Mouse (Mus musculus): ENCODE measurements around the gene Robo1.

Robo1 gene

DNA sequence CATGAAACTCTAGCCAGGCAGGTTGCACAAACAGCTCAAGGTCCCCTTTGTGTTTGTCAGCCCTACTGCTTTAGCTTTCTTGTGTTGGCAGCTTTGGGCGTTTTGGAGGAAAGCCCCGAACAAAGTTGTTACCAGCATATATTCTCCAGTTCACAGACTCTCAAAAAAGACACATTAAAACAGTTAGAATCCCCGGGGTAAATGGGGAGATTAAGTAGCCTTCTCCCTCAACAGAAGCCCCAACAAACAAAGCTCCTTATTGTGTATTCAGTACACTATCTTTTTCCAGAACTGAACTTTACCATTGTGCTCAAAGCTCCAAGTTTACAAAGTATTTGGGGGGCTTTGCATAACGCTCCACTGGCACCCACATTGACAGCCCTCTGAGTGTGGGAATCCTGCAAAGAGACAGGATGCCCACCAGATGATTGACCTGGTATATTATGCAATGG, 302.6 kb downstream of the Robo1 start:
- DNase-seq, result no peak

DNA sequence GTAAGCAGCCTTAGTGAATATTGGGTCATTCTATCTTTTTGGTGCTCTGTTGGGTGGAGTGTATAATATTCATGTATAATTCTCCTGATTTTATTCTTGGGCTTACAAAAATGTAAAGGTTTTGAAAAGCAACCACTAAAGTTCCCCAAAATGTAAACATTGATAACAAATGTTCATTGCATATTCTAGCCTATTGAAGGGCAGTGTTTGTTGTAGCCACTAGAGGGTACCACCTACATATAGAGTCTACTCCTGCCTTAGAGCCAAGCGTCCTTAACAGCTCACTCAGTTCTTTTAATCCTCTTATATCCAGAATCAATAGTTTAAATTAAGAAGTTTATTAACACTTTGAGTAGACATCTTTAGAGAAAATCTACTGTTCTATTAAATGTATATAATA, 306.8 kb downstream of the Robo1 start:
- no peak for DNase-seq

- no peak for DNase-seq
These were observed 307.3 kb downstream of the Robo1 start for GRCm38 (mm10) chr16:72615360-72615759.

- no peak for DNase-seq
These were observed 314.3 kb downstream of the Robo1 start for GRCm38 (mm10) chr16:72622371-72622770.

DNA sequence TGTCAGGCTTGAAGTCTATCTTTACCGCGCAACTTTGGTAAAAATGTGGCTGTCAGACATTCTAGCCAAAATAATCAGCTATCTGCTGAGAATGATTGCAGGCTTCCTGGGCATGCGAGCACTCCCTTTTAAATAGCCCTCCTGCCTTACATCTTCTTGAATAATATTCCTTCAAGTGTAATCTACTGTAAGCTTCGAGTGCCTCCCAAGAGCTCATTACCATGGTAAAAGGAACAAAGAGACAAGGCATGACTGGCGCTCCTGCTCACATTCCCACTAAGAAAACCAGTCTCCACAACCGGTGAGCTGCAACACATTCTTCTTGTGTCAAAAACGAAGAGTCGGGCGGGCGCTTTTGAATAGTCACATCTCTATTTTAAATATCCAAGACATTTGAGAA, 314.8 kb downstream of the Robo1 start:
- DNase-seq, result no peak

- DNase-seq, result no peak
These were observed 325.7 kb downstream of the Robo1 start for GRCm38 (mm10) chr16:72633846-72634245.

DNA sequence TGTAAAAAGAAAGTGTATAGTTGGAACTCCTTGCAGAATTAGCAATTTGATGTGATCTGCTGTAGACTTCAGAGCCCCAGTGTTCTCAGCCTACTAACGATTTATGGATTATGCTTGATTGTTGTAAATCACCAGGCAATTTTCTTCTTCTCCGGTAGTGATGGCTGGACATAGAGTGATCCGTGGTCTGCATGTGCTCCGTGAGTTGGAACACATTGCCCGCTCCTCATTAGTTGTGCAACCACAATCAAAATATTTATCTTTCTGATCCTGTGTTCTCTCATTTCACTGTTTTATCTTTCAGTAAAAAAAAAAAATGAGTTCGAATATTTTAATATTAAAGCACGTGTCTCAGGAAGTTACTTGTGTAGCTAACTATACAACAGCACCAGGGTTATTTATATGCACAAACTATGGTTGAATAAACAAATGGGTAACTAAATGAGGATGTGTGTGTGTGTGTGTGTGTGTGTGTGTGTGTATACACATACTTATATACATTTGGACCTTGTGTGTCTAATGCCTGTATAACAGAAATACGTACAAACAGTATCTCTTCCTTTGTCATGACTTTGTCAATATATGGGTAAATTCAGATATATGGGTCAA, 331.3 kb downstream of the Robo1 start:
- DNase-seq, result no peak

DNA sequence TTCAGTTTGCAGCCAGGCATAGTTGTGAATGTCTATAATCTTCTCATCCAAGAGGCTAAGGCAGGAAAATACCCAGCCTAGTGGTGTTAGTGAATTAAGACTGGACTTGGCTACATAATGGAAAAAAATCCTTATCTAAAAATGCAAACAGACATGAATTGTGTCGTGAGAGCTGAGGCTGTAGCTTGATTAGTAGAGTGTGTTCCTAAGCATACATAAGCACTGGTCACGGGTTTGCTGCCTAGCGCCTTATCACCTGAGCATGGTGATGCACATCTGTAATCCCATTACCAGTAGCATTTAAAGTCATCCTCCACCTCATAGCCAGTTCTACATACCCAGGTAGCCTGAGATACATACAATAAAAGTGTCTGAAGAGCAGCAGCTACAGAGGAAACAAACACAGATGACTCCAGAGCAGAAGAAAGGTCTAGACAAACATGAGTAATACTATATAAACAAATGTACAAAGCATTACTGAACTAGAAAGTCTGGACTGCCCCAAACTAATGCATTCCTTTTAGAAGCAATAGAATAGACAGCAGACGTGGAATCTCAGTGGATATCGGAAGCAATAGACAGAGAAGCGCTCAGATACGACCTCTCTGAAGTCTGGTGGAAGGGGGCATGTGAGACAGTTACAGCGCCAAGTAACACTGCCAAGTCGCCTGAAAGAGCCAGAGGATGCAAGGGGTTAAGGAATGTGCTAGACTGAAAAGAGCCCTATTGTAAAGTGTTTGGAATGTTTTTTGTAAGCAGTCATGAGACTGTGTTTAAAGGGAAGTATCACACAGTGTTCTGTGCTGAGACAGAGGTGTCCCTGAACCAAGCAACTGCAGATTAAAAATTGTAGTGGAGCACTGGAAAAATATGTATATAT, 333.1 kb downstream of the Robo1 start:
- no peak for DNase-seq

- no peak for DNase-seq
These were observed 337.8 kb downstream of the Robo1 start for GRCm38 (mm10) chr16:72645890-72646289.

DNA sequence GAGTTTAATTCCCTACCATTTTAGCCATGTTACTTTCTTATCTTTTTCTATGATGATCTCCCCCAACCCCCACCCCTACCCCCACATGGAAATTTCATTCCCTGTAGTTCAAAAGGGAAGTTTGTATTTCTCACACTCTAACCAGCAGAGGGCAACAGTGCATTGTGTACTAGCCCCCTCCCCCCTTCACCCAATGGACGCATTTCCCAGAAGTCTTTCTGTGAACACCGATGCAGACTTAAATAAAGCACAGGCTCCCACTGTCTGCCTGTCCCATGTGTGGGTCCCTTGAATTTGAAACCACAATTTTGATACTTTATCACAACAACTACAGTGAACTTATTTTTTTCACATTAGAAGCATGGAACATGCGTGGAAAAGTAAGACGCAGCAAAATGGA, 341.2 kb downstream of the Robo1 start:
- DNase-seq, result no peak

DNA sequence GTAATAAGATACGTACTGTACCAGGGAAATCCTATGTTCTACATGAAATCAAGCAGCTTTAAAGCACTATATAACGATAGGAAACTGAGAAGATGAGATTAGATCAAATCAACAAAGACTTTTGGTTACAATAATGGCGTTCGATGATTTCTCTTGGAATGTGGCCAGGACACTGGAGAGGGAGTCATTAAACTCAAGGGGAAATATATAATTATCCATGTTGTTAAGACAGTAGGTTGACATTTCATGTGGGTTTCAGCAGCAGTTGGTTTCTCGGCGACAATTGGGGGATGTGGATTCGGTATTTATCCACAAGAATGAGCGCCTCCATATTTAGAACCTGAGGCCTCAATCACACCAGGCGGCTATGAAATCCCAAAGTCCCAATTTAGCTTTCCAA, 347.3 kb downstream of the Robo1 start:
- no peak for DNase-seq

DNA sequence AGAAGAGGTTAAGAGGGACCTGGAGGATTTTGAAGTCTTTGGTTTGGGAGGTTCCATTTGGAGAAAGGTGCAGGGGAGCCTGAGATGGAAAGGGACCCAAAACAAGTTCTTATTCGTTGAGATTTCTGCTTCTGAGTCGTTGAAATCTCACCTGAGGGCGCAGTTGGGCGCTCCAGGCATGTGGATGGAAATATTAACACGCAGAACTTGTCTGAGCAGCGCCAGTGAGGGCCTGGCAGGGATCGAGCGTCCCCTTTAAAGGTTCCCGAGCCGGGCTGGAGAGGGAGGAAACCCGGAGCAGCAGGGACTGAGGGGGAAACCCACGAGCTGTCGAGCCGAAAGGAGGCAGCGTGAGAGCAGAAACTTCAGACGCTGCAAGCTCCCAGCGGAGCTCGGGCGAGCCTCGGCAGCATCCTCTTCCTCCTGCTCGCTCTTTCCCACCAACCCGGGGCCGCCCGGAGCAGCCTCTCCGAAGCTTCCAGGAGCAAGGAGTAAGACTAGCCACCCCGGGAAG, 354.8 kb downstream of the Robo1 start:
- peak; percentile 78 for DNase-seq

GRCm38 (mm10) chr16:72663351-72664232, 355.5 kb downstream of the Robo1 start:
- peak; percentile 71 for DNase-seq

GRCm38 (mm10) chr16:72664233-72664613, 356.1 kb downstream of the Robo1 start:
- no peak for DNase-seq

- DNase-seq, result no peak
These were observed 356.7 kb downstream of the Robo1 start for GRCm38 (mm10) chr16:72664806-72665205.

- no peak for DNase-seq
These were observed 357.3 kb downstream of the Robo1 start for GRCm38 (mm10) chr16:72665454-72665853.

- no peak for DNase-seq
These were observed 362.3 kb downstream of the Robo1 start for GRCm38 (mm10) chr16:72670240-72671038.

DNA sequence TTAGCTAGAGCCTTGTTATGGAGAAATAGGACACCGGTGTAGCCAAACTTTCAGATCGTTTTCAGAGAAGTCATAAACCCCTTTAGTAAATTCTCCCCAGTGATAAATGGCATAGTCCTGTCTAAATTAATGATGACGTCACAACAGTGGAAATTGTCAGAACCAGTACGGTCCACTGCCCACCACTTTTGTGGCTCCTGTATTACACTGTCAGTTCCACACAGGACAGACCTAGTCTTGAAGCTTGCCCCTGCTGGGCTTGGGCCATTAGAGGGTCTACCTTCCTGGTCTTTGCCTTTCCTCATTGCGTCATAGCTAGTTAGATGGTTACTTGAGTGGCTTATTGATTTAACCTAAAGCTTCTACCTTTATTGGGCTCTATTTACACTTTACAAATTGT, 369.1 kb downstream of the Robo1 start:
- no peak for DNase-seq

- no peak for DNase-seq
These were observed 370.3 kb downstream of the Robo1 start for GRCm38 (mm10) chr16:72678450-72678849.

DNA sequence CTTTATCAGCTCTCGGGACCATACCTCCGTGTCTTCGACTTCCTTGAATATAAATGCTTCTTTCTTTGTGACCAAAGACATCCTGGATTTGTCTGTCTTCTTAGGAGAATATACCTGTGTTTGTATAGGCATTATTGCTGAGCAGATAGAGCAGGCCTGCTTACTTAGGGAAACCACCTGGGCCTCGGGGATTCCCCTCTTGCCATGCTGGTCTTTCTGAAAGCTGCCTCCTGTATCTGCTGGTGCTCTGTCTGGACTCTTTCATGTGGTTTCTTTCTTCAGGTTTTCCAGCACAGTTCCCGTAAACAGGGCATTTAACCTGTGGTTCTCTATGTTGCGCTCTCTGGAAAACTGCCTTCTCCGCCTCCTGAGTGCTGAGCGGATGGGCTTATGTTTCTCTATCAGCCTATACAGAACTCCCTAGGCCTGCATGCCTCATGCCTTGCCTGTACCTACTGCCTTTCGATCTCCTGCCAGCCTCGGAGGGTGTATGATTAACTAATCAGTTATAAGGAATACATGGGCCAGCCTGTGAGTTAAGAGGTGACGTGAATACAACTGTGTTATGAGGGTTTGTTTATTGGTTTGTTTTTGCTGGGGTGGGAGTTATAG, 370.9 kb downstream of the Robo1 start:
- DNase-seq, result no peak

DNA sequence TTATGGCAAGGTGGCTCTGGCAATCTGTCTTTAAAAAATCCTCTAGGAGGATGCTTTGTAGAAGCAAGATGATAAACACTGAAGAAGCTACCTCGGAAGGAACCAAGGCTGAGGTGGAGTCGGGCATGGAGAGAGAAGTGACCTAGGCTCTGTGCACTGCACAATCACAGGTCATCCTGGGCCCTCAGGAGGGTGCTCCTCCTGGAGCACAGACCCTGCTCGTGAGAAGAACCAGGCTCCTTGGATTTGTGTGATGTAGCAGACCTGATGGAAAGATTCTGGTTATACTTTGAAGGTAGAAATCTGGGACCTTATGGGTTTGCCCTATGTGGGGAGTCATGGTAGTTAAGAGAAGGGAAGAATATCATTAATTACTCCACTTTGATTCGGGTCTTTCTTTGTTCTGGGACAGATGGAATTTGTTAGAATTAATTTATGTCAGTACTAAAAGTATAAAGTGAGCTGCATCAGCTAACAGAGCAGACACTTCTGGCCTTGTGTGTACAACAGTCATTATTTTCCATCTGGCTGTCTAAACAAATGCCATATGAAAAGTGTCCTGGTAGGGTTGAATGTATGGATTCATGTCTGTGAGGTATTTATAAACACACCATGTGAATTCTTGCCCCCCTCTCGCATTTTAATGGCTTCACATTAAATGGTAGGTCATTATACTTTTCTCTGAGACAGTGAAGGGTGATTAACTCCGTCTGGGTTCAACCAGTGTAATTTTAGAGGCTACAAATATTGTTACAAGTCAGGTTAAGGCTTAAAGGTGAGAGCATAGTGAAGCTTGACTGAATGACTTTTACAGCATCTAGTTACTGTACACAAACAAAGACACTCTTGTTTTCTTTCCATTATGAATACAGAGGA, 377.7 kb downstream of the Robo1 start:
- no peak for DNase-seq

All from right cerebral cortex, adult 18-20 months (tissue).